Mouse (Mus musculus) monocyte, adult 5-6 weeks (primary cell): Measurements from ENCODE around the gene Vps72. TPM values are rescaled to one million over a fixed set of nuclear protein-coding genes. Genes with fewer than 3 reads are reported as not detected.
"Not testable (repeated sequence)": the region's sequence is repeated elsewhere in the genome, so short reads cannot be mapped to it uniquely, and the experiment has no call there.

Experiments
- ATAC-seq: fragments of 153-309, 156-312 bp; replicated peaks from 2 replicates; pipeline ENCODE4 v1.8.0; 2017; ENCODE audit warnings: mild to moderate bottlenecking; ENCODE audit not compliant: low TSS enrichment, insufficient number of reproducible peaks, severe bottlenecking, poor library complexity, low FRiP score
- total RNA-seq: library from RNA; stranded (forward); fragments of 200-1000, 200-491, 200-594 nt; gene quantifications from 3 replicates; pipeline ENCODE4 v1.2.3, GENCODE M21; 2017

Vps72 gene
- 43.2 to 86.5 TPM (median 55.3 TPM) in 3 replicates for total RNA-seq

DNA sequence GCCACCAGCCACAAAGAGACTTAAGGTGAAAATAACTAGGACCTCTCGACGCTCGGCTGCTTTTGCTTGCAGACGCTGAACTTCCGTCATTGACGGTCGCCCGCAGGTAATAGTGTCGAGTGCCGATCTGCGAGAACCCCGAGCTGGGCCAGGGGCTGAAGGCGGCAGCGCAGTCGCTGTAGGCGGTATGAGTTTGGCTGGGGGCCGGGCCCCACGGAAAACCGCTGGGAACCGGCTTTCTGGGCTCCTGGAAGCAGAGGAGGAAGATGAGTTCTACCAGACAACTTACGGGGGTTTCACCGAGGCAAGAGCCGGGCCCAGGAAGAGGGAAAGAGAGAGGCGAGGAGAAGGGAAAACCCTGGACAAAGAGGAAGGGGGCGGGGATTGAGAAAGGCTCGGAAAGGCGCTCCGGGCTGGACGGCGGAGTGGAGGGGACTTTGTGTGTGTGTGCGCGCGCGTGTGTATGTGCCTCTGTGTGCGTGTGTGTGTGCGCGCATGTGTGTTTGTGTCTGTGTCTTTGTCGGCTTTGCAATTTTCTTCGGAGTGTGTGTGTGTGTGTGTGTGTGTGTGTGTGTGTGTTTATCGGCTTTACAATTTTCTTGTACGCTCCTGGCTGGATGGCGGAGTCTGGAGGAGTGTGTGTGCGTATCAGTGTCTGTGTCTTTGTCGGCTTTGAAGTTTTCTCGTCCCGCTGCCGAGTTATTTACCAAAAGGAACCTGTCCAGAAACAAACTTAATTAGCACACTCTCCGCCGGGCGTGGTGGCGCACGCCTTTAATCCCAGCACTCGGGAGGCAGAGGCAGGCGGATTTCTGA, at the start of gene Vps72:
Vps72 (plus strand) TSS at position 112 of the 816 bp plus-strand sequence.
- ATAC-seq, result peak; percentile 93

DNA sequence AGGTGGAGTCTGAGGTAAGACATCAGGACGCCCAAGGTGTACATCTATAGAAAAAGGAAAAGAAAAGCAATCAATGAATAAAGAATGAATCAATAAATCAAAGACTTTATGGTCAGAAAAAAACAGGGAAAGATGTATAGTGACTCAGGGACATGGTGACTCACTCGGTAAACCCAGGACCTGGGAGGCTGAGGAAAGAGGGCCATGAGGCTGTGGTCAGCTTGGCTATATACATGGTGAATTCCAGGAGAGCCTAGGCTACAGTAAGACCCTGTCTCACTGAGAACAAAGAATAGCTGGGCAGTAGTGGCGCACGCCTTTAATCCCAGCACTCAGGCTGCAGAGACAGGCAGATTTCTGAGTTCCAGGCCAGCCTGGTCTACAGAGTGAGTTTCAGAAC, 47.1 kb upstream of the Vps72 start:
- no peak for ATAC-seq

DNA sequence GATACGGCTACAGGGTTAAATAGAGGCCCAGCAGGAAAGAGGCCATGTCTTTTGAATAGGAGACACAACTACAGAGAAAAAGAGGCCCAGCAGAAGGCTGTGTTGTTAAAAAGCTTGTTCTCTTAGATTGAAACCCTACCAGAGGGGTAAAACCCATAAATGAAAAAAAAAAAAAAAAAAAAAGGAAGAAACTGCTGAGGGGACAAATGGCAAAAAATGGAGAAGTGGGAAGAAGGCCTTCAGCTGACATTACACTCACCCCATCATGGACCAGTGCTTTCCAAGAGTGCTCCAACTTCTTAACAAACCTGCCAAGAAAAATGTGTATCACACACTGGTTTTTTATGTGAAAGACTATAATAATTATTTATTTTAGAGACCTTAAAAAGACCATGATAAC, 45.3 kb upstream of the Vps72 start:
- no peak for ATAC-seq

DNA sequence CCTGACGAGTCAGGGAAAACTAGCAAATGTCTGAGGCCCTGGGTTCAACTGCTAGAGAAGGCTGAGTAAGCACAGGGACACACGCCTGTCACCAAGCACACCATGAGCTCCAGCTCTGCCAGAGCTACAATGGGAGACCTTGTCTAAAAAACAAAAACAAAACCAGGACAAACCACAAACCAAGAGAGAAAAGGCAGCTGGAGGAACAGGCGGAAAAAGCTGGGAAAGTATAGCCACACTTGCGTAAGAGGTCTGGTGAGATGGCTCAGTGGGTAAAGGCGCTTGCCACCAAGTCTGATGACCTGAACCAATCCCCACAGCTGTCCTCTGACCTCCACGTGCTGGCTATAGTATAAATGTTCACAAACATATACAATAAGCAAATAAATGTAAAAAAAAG, 44.7 kb upstream of the Vps72 start:
- ATAC-seq, result no peak

DNA sequence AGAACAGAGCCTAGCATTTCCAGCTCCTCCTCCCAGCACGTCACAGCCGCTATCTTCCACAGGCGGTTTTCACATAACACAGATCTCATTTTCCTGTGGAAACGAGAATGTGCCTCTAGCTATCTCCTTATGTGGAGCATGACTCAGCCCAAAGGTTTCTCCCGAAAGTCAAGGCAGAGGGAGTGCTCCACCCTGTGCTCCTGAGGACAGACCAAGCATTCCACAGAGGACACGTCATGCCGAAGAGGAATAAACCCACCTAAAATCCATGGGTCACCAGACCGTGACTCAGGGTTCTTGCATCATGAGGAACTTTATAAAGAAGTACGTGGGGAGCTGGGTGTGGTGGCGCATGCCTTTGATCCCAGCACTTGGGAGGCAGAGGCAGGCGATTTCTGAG, 44.3 kb upstream of the Vps72 start:
- no peak for ATAC-seq

DNA sequence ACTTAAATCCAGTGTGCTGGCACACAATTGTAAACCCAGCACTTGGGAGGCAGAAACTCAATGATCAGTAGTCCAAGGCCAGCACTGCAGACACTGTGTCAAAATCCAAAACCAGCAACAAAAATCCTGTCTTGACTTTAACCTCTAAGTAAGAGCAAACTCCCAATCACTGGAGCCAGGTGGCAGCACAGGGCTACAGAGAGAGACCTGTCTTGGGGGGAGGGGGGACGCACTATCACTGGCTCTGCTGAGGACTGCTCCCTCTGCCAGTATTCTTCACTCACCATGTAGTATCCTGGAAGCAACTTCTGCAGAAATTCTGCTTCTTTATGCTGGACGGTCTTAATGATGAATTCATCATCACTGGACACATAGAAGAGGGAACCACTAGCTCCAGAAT, 39.2 kb upstream of the Vps72 start:
- ATAC-seq, result no peak

DNA sequence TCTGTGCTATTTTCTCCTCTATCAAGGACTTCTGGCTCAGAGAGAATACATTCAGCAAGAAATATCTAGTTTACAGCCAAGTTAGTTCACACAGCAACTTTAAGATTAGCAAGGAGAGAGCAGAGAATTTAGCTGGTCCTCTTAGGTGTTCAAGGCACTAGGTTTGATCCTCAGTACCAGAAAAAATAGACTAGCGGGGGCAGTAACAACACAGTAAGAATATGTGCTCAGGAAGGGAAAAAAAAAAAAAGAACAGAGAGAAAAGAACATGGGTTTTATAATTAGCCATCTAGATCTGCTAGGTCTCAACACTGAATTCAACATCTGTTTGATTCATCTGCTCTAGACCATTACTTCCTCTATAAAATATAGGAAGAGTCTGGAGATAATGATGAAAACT, 22.8 kb upstream of the Vps72 start:
- no peak for ATAC-seq

DNA sequence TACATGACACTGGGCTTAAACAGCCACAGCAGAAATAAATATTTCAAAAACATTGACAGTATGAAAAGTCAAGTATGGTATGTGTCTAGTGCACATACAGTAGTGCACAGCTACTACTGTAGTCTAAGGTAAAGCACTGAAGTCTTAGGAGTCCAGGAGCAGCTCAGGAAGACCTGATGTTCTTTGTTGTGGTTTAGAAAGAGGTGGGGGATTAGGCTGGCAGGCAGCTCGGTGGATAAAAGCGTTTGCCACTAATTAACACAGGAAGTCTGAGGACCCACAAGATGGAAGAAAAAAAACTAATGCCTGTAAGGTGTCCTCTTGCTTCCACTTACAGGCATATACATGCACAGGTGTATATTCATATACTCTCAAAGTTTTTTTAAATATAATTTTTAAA, 10.0 kb upstream of the Vps72 start:
- no peak for ATAC-seq

DNA sequence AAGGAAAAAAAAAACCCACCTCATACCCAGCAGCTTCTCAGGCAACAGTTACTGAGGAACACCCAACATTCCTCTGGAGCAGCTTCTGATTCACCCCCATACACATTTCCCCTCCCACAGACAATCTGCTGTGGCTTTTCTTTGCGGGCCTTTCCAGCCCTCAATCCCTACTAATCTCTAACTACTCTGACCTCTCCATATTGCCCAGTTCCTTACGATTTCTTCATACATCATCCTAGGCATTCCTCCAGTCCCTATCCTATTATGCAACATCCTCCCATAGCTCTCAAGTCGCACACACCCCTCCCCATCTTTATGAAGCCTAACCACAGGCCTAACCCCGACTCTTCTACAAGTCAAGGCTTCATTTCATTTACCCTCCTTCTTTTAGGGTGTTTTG, 5.7 kb upstream of the Vps72 start:
- no peak for ATAC-seq

DNA sequence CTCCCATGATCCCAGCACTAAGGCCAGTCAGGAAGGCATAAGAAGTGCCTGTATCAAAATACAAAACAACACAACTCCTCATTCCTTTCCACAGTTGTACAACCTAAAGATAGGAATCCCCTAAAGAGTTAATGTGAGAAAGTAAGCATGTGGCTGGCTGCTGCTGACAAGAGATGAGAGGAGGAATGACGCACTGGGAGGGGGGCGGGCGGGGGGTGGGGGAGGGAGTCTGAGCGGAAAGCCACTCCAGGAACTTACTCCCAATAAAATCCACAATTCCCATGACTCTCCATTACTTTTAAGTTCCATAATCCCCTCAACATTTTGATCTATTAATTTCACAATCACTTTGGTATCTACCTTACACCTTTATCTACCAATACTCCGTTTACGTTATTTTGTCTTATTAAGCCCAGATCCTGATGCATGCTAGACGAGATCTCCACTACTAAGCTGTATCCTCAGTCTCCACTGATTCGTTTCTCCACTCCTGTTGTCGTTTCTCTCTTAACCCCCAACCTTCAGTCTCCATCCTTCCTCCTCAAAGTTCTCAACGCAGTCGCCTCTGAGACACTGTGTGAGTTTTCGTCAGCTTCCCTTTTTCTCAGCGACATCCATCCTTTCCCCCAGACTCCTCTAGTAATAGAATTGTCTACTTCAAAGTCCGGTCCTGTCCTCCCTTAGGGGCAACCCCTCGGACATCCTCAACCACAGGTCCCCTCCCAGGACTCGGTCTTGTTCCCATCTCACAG, 5.1 kb upstream of the Vps72 start:
- ATAC-seq, result 0 out of 2 replicates have a peak, but pooled peaks have one; percentile 9

DNA sequence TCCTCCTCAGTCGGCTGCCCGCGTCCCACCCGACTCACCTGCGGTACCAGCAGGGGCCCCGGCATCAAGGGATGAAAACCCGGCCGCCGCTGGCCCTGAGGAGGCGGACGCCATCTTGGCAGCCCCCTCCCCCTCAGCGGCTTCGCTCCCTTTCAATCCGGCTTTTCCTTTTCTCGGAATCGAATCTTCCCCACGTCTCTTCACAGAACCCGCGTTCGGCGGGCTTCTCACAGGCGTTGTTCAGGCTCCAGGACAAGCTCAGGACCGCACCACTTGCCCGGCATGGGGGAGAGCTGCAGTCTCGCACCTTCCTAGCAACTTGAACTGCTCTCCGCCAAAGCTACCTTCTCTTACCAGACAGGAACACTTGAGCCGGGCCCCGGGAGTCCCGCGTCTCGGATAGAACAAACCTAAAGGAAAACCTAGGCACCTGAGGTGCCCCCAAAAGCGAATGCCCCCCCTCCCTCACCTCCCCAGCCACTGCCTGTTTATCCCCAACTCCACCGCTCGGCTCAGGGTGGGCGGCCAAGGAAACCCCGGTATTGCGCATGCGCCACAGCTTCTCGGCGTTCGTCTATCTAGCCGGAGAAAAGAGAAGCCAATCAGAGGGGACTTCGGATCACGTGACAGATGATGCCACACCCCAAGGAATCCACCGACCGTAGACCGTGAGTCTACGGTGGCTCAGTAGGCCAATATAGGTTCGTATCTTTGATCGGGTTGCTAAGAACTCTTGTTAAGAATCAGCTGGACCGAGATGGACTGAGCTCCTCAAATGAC, 4.3 kb upstream of the Vps72 start, which contains the start of gene Pip5k1a:
Pip5k1a (minus strand) TSS at position 593 of the 780 bp plus-strand sequence.
- ATAC-seq, result peak; percentile 91

DNA sequence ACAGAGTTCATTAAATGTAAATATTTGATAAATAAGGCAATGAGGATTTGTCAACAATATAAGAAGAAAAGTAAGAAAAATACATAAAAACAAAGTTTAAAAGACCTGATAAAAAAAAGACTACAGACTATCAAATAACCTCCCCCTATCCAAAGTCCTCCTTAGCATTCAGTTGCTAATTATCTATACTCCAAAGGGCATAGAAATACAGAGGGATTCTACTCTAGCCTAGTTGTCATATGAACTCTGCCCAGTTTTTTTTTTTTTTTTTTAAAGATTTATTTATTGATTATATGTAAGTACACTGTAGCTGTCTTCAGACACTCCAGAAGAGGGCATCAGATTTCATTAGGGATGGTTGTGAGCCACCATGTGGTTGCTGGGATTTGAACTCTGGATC, 3.5 kb upstream of the Vps72 start:
- ATAC-seq, result not testable (repeated sequence)

DNA sequence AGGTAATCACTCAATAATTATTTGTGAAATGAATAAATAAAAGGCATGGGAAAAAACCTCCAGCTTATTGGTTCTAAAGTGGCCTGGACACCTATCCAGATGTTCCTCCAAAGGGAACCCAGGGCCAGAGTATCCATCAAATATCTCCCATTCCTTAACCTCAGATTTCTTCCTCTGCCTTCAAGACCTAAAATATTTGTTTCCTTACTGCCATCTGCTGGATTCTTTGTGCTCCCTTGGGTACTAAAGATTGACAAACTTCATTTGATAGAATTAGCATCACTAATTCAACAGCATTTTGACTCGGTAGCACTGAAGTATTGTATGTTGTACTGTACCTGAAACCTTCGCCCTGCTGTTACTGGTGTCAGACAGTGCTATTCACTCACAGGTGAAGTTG, 2.9 kb upstream of the Vps72 start:
- ATAC-seq, result no peak

DNA sequence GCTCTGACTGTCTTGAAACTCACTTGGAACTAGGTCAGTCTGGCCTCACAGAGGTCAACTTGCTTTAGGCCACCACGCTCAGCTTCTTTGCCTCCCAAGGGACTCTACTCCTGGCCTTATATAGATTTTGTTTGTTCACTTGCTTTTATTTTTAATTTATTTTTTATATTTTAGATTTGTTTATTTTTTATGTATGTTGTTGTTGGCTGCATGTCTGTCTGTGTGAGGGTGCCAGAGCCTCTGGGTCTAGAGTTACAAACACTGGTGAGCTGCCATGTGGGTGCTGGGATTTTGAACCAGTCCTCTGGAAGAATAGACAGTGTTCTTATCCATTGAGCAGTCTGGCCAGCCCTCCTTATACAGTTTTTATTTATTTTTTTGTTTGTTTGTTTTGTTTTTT, 1.9 kb downstream of the Vps72 start:
- no peak for ATAC-seq

DNA sequence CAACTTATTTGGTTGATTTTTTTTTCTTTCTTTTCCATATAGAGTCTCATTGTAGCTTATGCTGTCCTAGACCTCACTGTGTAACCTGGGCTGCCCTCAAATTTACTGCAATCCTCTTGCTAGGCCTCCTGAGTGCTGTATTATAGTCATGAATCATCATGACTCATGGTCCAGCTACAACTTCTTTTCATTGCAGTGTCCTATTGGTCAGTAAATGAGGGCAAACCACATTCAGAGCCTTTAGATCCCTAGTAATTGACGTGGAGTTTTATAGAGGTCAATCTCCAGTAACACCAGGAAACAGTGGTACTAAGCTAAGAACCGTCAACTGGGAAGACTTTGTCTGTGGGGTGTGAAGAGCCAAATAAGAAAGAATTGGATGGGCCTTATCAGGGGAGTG, 6.9 kb downstream of the Vps72 start:
- no peak for ATAC-seq

DNA sequence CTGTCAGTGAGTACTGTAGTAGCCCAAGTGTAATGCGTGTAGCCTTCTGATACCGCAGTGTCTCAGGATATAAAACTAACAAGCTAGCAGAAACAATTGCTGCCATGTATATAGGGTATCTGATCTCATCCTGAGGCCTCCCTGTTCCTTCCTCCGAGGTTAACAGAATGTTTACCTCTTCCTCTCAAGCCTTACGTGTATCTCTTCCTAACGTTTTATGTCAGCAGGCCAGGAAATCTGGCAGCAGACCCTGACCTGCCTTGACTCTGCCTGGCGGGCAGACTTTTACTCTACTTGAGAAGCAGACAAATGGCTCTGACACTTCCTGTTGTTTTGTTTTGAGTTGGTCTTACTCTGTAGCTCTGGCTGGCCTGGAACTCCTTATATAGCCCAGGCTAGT, 10.8 kb downstream of the Vps72 start:
- no peak for ATAC-seq

DNA sequence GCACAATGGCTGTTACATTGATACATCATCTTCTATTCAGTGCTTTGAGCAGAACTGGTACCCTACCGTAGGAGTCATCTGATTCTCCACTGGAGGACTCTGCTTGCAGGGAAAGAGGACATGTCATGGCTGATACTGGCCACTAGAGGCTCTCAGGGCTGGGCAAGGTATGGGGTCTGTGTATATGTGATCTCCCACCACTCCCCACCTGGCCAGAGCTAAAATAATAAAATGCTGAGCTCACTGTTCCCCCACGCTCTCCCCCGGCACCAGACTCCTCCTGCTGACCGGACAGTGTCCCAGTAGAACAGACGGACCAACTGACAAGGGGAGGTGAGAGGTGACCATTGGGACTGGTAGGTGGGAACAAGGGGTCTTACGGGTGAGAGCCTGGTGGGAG, 13.4 kb downstream of the Vps72 start, which contains the start of gene Tmod4:
Tmod4 (plus strand) TSS at position 231 of the 400 bp plus-strand sequence.
- ATAC-seq, result 0 out of 2 replicates have a peak, but pooled peaks have one; percentile 57

DNA sequence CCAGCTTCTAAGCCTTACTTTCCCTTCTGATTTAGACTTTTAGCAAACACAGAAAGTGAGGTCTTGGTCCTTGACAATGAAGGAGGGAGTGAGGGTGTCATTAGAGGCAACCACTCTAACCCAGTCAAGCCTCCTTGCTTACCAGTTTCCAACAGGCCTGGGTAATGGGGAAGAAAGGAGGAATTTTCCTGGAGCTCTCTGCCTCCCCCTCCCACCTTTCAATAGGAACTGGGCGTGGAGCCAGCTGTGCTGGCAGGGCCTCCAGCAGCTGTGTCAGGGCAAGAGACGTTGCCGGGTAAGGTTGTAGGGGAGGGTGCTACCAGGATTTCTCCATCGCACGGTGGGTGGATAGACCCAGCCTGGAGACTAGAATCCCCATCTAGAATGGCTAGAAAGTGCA, 14.2 kb downstream of the Vps72 start:
- ATAC-seq, result no peak

DNA sequence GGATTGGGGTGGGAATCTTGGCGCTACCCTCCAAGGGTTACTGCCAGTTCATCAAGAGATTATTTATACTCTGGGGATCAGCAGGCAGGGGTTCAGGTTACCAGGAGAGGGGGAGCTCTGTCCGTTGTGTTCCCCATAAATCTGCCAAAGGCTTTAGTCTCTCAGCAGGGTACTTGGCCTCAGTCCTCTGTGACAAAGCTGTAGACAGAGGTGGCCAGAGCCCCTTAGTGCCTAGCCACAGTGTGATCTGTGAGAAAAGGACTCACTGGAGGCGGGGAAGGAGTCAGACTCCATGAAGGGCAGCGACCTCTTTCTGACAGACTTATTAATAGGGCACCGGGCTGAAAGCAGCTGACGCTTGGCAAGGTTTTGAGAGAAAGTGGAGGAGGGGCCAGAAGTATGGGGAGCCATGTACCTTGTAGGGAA, 18.4 kb downstream of the Vps72 start:
- ATAC-seq, result no peak
